Mouse (Mus musculus) lung, postnatal 0 days (tissue): ENCODE measurements around the gene Gm49369. TPM values are rescaled to one million over a fixed set of nuclear protein-coding genes. Genes with fewer than 3 reads are reported as not detected.
"Not testable (repeated sequence)": the region's sequence is repeated elsewhere in the genome, so short reads cannot be mapped to it uniquely, and the experiment has no call there.

Experiments used
- ATAC-seq: fragments of 200-750 bp; cut with Nextera tagmentation; 2 replicates; pipeline ENCODE4 v1.8.0; 2017; ENCODE audit warnings: moderate library complexity
- DNase-seq: peaks from one replicate; pipeline ENCODE4 v3.0.0-alpha.2; 2016; ENCODE audit warnings: low spot score
- H3K27ac ChIP-seq: fragments of 300-500 bp; sonication (generic); 2 replicates; pipeline ENCODE4 v1.5.1; 2014; ENCODE audit warnings: antibody characterized with exemption, mild to moderate bottlenecking, low read length, mixed read lengths
- H3K27me3 ChIP-seq: fragments of 300-500 bp; sonication (generic); replicated peaks from 2 replicates; pipeline ENCODE4 v1.6.1; 2014; ENCODE audit warnings: low read length, mixed read lengths; ENCODE audit not compliant: insufficient read depth
- H3K36me3 ChIP-seq: fragments of 300-500 bp; sonication (generic); 2 replicates; pipeline ENCODE4 v1.6.1; 2014; ENCODE audit warnings: low read length, mixed read lengths; ENCODE audit not compliant: insufficient read depth
- H3K4me1 ChIP-seq: fragments of 300-500 bp; sonication (generic); 2 replicates; pipeline ENCODE4 v1.6.1; 2014; ENCODE audit warnings: antibody characterized with exemption, low read depth, low read length, mixed read lengths; ENCODE audit not compliant: insufficient read depth
- H3K4me2 ChIP-seq: fragments of 300-500 bp; sonication (generic); replicated peaks from 2 replicates; pipeline ENCODE4 v1.6.1; 2014; ENCODE audit warnings: low read depth, mild to moderate bottlenecking, low read length, moderate library complexity, mixed read lengths
- H3K4me3 ChIP-seq: fragments of 300-500 bp; sonication (generic); 2 replicates; pipeline ENCODE4 v1.5.1; 2014; ENCODE audit warnings: low read depth, low read length
- H3K9ac ChIP-seq: fragments of 300-500 bp; sonication (generic); replicated peaks from 2 replicates; pipeline ENCODE4 v1.6.1; 2014; ENCODE audit warnings: low read depth, mild to moderate bottlenecking
- H3K9me3 ChIP-seq: fragments of 300-500 bp; sonication (generic); 2 replicates; pipeline ENCODE4 v1.6.1; 2016; ENCODE audit warnings: low read length, mixed read lengths
- CTCF ChIP-seq: IDR thresholded peaks from 2 replicates; pipeline ENCODE4 v1.5.1; 2016; ENCODE audit warnings: antibody characterized with exemption, mild to moderate bottlenecking
- EP300 ChIP-seq: IDR thresholded peaks from 2 replicates; pipeline ENCODE4 v1.6.1; 2016; ENCODE audit warnings: antibody characterized with exemption, mild to moderate bottlenecking, control low read depth
- WGBS: fragments of 180-500 bp; shearing (Covaris S2); extraction: QIAGEN DNeasy Blood & Tissue Kit; methylation state at CpG from one replicate; pipeline ENCODE4 v1.1.7; 2014; 5-methylcytosine and 5-hydroxymethylcytosine counted together
- polyA plus RNA-seq: library from polyadenylated mRNA; unstranded; fragments of >200 nt; fragmentation: Nextera tagmentation; extraction: Ambion mirVana; gene quantifications from 2 replicates; pipeline ENCODE4 v1.2.1, GENCODE M21; 2015

Gene Gm49369
- polyA plus RNA-seq, 1 experiment from 2014 or later, result 0.80 TPM

DNA sequence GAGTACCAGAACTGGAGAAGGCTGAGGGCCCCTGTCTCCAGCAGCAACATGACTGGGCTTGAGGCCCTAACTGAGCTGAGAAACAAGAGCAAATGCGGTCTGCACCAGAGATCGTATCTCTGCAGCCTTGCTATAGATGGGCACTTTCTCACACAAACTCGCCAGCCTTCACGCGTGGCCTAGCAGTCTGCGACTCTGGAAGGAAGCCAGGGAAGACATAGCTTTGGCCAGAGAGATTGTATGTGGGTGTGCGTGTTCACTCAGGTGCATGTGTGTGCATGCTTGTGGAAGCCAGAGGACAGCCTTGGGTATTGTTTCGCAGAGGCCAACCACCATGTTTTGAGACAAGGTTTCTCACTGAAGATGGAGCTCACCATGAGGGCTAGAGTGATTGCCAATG lies 26.2 kb upstream of the Gm49369 start:
- DNase-seq (no peak), ATAC-seq (no peak)
- H3K9ac ChIP-seq, result no peak overlapping the region
- H3K4me1 ChIP-seq, result no peaks in the 10 kb centered on the region
- TF ChIP-seq CTCF (no peak), EP300 (no peak)
- 91% methylated on average over 8 of the region's 8 CpGs for WGBS
- no peaks in the 10 kb centered on the region for H3K9me3 ChIP-seq
- no peaks in the 10 kb centered on the region for H3K36me3 ChIP-seq
- no peak overlapping the region for H3K27ac ChIP-seq
- H3K4me3 ChIP-seq, result no peak overlapping the region
- H3K4me2 ChIP-seq, result no peak overlapping the region
- no peaks in the 10 kb centered on the region for H3K27me3 ChIP-seq

DNA sequence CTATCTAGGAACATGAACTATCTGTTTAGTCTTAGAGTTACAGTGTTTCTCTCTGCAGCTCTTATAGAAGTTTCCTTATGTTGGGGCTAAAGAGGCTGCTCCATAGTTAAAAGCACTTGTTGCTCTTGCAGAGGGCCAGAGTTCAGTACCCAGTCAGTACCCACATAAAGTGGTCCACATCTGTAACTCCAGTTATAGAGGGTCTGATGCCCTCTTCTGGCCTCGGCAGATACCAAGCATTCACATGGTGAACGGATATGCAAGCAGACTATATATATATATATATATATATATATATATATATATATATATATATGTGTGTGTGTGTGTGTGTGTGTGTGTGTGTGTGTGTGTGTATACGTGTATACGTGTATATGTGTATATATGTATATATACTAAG lies 25.5 kb upstream of the Gm49369 start:
- no peak overlapping the region for H3K4me3 ChIP-seq
- ATAC-seq, result no peak
- DNase-seq, result no peak
- WGBS, result 59% methylated on average over 4 of the region's 4 CpGs
- H3K27me3 ChIP-seq, result no peaks in the 10 kb centered on the region
- no peak overlapping the region for H3K9ac ChIP-seq
- no peak overlapping the region for H3K4me2 ChIP-seq
- TF ChIP-seq EP300 (no peak), CTCF (no peak)
- no peaks in the 10 kb centered on the region for H3K9me3 ChIP-seq
- no peaks in the 10 kb centered on the region for H3K4me1 ChIP-seq
- no peaks in the 10 kb centered on the region for H3K36me3 ChIP-seq
- no peak overlapping the region for H3K27ac ChIP-seq

DNA sequence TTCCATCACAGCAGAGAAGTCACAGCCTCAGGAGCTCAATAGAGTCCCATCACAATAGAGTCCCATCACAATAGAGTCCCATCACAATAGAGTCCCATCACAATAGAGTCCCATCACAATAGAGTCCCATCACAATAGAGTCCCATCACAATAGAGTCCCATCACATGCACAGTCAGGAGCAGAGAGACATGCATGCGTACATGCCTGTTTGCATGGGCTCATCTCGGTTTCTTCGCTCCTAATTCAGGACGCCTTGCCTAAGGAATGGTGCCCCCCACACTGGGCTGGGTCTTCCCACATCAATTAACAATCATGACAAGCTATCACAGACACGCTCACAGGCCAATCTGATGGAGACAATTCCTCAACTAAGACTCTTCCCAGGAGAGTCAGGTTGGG lies 22.7 kb upstream of the Gm49369 start:
- not testable (repeated sequence) for H3K27ac ChIP-seq, H3K9ac ChIP-seq, H3K36me3 ChIP-seq, H3K4me1 ChIP-seq, H3K9me3 ChIP-seq, ATAC-seq, H3K4me3 ChIP-seq, H3K4me2 ChIP-seq, DNase-seq, H3K27me3 ChIP-seq
- WGBS, result 88% methylated on average over 5 of the region's 5 CpGs

DNA sequence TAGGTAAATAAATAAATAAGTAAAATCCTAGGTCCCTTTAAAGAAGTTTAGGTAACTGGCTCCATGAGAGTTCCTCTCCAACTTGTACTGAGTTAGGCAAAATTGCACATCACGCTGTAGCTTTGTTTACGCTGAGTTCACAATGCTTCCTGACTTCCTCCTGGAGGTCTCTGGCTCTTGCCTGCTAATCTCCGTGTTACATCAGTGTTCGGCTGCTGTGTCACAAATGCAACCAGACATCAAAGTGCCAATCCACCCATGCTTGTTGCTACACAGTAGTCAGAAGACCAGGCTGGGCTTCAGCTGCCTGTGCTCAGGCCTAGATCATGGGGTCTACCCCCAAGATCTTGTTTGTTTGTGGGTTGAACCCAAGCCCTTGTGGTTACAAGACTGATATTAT lies 21.1 kb upstream of the Gm49369 start:
- Histone ChIP-seq H3K4me1 (no peaks in the 10 kb centered on the region), H3K9me3 (no peaks in the 10 kb centered on the region), H3K4me3 (no peak overlapping the region), H3K27me3 (no peaks in the 10 kb centered on the region), H3K9ac (no peak overlapping the region), H3K36me3 (no peaks in the 10 kb centered on the region), H3K4me2 (no peak overlapping the region), H3K27ac (no peak overlapping the region)
- DNase-seq, result peak; percentile 72
- peak; percentile 55 for ATAC-seq
- TF ChIP-seq CTCF (no peak), EP300 (peak; percentile 16; the same call in 1 of the 2 replicates)
- 41% methylated on average over 4 of the region's 4 CpGs for WGBS

DNA sequence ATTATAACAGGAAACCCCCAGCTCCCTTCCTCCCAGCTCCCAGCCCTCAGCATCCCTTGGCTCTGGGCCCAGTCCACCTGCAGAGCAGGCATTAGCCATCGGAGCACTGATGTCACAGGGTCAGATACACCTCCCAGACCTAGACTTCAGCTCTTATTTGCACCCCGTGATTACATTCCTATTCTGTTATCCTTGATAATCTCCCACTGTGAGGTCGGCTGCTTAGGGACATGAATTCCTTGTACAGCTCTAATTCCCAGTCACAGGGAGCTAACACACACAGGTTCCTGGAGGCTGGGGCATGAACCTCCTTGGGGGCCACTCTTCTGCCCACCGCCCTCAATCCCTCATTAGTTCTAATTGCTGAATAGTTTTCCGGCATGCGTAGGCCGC lies 18.3 kb upstream of the Gm49369 start:
- H3K9ac ChIP-seq, result no peak overlapping the region
- no peak for ATAC-seq
- no peak overlapping the region for H3K4me2 ChIP-seq
- no peak for TF ChIP-seq EP300
- TF ChIP-seq CTCF, result no peak
- no peak overlapping the region for H3K4me3 ChIP-seq
- H3K27ac ChIP-seq, result no peak overlapping the region
- 50% methylated on average over 7 of the region's 7 CpGs for WGBS
- H3K27me3 ChIP-seq, result no peaks in the 10 kb centered on the region
- H3K36me3 ChIP-seq, result no peaks in the 10 kb centered on the region
- no peaks in the 10 kb centered on the region for H3K9me3 ChIP-seq
- no peaks in the 10 kb centered on the region for H3K4me1 ChIP-seq
- DNase-seq, result no peak

DNA sequence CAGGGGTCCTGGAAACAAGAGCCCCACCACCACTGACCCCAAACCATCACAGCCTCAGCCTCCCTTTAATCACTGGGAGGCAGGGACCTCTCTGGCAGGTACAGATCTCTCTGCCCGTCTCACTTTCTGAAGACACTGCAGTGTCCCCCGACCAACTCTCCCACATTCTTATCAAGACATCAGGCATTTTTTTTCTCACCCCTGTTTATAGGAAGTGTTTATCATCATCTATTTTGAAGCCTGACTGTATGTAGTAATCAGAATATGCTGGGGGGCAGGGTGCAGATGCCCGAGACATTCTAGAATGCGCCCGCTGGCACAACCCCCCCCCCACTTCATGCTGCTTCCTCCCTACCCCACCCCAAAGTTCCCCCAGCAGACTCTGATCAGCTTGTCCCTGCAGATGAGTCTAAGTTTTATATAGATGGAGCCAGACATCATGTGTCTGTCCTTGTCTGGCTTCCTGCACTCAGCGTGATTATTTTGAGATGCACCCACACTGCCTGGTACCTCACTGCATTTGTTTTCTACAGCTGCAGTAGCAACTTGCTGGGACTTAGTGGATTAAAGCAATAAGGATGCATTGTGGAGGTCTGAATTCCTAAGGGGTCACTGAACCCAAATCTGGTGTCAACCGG lies 17.8 kb upstream of the Gm49369 start:
- no peak overlapping the region for H3K4me3 ChIP-seq
- H3K36me3 ChIP-seq, result no peaks in the 10 kb centered on the region
- no peak for DNase-seq
- H3K4me2 ChIP-seq, result no peak overlapping the region
- H3K9me3 ChIP-seq, result no peaks in the 10 kb centered on the region
- 42% methylated on average over 7 of the region's 7 CpGs for WGBS
- H3K4me1 ChIP-seq, result no peaks in the 10 kb centered on the region
- no peaks in the 10 kb centered on the region for H3K27me3 ChIP-seq
- no peak for ATAC-seq
- H3K9ac ChIP-seq, result no peak overlapping the region
- H3K27ac ChIP-seq, result no peak overlapping the region
- TF ChIP-seq EP300 (no peak), CTCF (no peak)

DNA sequence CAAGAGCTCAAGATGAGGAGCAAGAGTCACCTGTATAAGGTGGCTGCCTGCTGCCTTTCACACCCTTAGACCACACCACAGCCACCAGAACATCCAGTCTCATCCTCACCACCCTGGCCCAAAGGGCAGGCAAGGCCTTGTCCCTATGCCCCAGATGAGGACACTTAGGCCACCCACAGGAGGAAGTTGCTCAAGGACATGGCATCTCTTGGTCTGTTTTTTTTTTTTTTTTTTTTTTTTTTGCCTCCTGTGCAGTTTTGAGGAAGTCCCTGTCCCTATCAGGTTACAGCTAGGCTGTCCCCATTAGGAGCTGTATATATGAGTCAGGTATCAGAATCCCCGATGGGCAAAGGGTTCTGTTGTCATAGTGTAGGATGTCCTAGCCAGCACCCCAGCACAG lies 16.8 kb upstream of the Gm49369 start:
- peak; percentile 25 for DNase-seq
- Histone ChIP-seq H3K36me3 (no peaks in the 10 kb centered on the region), H3K27ac (no peak overlapping the region), H3K9ac (no peak overlapping the region), H3K27me3 (no peaks in the 10 kb centered on the region), H3K9me3 (no peaks in the 10 kb centered on the region), H3K4me2 (no peak overlapping the region), H3K4me1 (no peaks in the 10 kb centered on the region), H3K4me3 (no peak overlapping the region)
- WGBS, result 59% methylated on average over 1 of the region's 1 CpGs
- TF ChIP-seq EP300, result no peak
- TF ChIP-seq CTCF, result no peak
- peak; percentile 40 for ATAC-seq
